Mouse (Mus musculus) cerebellum, adult 18-20 months (tissue): ENCODE data around the gene Ethe1.
"Not testable (repeated sequence)": the region's sequence is repeated elsewhere in the genome, so short reads cannot be mapped to it uniquely, and the experiment has no call there.

Experiments used
- DNase-seq, 2 experiments: peaks; one replicate each; pipeline ENCODE4 v3.0.0; 2021

The Ethe1 gene

GRCm38 (mm10) chr7:24614816-24615215, 27.5 kb downstream of the Ethe1 start:
- DNase-seq: no peak

DNA sequence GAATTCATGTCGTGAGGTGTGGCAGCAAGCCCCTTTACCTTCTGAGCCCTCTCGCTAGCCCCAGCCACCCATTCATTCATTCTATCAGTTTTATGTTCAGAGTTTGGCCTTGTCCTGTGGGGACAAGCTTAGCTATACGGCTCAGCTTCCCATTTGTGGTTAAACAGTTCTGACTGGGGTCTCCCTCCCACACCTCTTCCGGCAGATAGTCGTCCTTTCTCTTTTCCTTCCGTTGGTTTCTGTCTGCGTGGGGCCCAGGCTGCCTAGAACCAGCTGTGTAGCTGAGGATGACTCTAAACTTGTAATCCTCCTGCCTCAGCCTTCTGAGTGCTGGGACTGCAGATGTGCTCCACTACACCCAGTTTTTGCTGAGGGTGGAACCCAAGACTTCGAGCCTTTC, 30.4 kb downstream of the Ethe1 start:
- DNase-seq: no peak

GRCm38 (mm10) chr7:24618374-24618773, 31.0 kb downstream of the Ethe1 start:
- DNase-seq: not testable (repeated sequence)

- DNase-seq: no peak
Measured at GRCm38 (mm10) chr7:24619671-24620397, 32.5 kb downstream of the Ethe1 start.

- DNase-seq: no peak
Measured at GRCm38 (mm10) chr7:24621193-24621592, 33.9 kb downstream of the Ethe1 start.

- DNase-seq: no peak
Measured at GRCm38 (mm10) chr7:24622967-24623366, 35.6 kb downstream of the Ethe1 start.

- DNase-seq: peak; percentile 42 to 49
Measured at GRCm38 (mm10) chr7:24628685-24629610, 41.6 kb downstream of the Ethe1 start.

DNA sequence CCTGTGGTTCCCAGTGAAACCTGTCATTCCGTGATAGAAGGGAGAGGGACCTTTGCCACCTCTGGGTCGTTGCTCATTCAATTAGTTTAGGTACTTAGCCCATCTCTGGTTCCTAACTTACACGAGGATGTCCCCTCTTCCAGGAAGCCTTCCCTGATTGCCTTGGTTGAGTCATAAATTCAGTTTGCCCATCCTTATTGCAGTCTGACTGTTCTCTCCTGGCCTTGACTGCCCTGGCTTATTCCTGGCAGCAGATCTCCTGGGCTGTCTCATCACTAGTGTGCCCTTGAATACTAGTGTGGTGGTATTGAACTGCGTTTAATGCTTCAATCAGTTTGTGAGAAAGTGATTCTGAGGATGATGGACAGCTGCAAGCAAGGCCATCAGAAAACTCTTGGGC, 42.3 kb downstream of the Ethe1 start:
- no peak for DNase-seq

- no peak for DNase-seq
Measured at GRCm38 (mm10) chr7:24630116-24630880, 43.0 kb downstream of the Ethe1 start.

GRCm38 (mm10) chr7:24636264-24636663, 48.9 kb downstream of the Ethe1 start, which contains the start of gene Lypd3:
Gene Lypd3, plus strand, starts transcription at chr7:24636550.
- DNase-seq: no peak

GRCm38 (mm10) chr7:24637046-24637445, 49.7 kb downstream of the Ethe1 start:
- DNase-seq: no peak

GRCm38 (mm10) chr7:24638026-24638856, 50.9 kb downstream of the Ethe1 start:
- DNase-seq: peak in 1 of 2 experiments; percentile 7

GRCm38 (mm10) chr7:24640450-24640849, 53.1 kb downstream of the Ethe1 start:
- no peak for DNase-seq

DNA sequence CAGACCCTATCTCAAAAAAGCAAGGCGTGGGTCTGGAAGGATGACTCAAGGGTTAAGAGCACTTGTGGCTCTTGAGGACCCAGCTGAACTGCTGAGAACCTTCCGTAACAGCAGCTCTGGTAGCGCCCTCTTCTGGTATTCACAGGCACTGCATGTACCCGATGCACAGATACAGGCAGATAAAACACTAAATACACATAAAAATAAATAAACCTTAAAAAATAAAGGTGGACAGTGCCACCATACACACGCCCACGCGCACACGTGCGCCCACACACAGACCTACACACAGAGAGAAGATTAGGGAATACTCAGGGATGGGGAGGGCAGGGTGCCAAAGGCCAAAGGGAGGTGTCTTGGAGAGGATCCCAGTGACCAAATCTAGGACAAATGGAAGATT, 55.1 kb downstream of the Ethe1 start:
- peak; percentile 8 to 9 for DNase-seq

- DNase-seq: no peak
Measured at GRCm38 (mm10) chr7:24644492-24644891, 57.1 kb downstream of the Ethe1 start.

DNA sequence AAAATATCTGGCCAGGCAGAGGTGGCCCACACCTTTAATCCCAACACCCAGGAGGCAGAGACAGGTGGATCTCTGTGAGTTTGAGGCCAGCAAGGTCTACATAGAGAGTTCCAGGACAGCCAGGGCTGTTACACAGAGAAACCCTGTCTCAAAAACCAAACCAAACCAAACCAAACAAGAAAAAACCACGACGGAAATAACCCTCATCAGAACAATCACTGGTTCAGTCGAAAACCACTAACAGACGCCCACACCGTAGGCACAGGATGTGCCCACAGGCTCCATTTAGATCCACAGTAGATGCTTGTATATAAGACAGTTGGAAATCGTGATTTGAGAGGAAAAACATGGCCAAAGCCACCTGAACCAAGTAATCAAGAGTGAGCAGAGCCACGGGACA, 57.7 kb downstream of the Ethe1 start:
- DNase-seq: no peak

DNA sequence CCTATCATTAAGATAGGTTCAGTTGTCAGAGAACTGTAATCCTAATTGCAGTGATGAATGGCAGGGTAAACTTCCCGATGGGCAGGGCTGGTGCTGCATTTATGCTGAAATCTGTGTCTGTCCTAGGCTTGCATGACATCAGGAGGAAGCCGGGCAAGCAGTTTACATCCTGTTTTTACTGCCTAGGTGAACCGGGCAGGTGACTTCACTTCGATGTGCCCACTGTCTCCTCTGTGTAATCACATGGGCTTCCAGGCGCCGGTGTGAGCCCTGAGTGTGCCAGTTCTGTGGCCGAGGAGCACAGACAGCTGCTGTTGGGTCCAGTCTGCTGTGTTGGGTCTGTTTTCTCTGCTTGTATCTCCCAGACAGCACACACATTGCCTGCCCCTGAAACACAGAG, 59.1 kb downstream of the Ethe1 start:
- DNase-seq: no peak

DNA sequence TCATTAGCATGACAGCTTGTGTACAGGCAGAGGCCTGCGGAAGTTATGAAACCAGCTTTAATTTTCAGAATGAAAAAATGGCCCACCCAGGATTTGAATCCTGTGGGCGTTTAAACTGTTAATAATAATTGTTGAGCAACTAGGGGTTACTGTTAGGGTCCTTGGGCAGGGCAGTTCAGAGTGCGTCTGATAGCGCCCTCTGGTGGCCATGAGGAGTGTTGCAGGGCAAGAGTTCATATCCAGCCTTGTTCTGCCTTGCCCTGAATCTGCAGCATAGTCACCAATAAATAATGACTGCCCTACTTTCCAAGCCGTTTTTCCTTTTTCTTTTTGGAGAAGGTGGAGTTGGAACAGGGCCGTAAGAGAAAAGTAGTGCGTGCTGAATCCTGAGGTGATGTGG, 66.3 kb downstream of the Ethe1 start:
- peak; percentile 28 to 52 for DNase-seq
